Mouse (Mus musculus): ENCODE measurements at regions not wholly inside any gene's neighbourhood (a gene's known extent, or its start where the extent isn't known, plus 50 kb on each side); places are given as distances from the start of the nearest gene placed in this dataset.

- no peak for TF ChIP-seq CTCF (IDR thresholded peaks at IDR 0.05; ENCODE audit: low read depth)
- no peak for TF ChIP-seq EP300 (optimal IDR thresholded peaks at IDR 0.05)
Observed at GRCm38 (mm10) chr13:5773811-5774210, 87.5 kb upstream of the Klf6 start.

All from stomach, postnatal 0 days (tissue).